Mouse (Mus musculus) testis, adult 2 months (tissue): Measurements from ENCODE around the gene Ctdspl2. TPM values are rescaled to one million over a fixed set of nuclear protein-coding genes. Genes with fewer than 3 reads are reported as not detected.
"Not testable (repeated sequence)": the region's sequence is repeated elsewhere in the genome, so short reads cannot be mapped to it uniquely, and the experiment has no call there.

ENCODE experiments used
- H3K27ac ChIP-seq: fragments of 200-500 bp; 2 replicates; pipeline ENCODE4 v1.5.1; 2012; ENCODE audit warnings: low read depth, low read length; ENCODE audit not compliant: control insufficient read depth, insufficient read depth
- H3K27me3 ChIP-seq: fragments of 200-500 bp; 2 replicates; pipeline ENCODE4 v1.6.1; 2012; ENCODE audit warnings: mild to moderate bottlenecking, low read length, moderate library complexity; ENCODE audit not compliant: control insufficient read depth, insufficient read depth
- H3K36me3 ChIP-seq: fragments of 200-500 bp; 2 replicates; pipeline ENCODE4 v1.6.1; 2012; ENCODE audit warnings: mild to moderate bottlenecking, low read length; ENCODE audit not compliant: control insufficient read depth, insufficient read depth
- H3K4me1 ChIP-seq: fragments of 200-500 bp; 2 replicates; pipeline ENCODE4 v1.6.1; 2012; ENCODE audit warnings: low read length; ENCODE audit not compliant: control insufficient read depth, insufficient read depth
- H3K4me3 ChIP-seq: fragments of 200-500 bp; 2 replicates; pipeline ENCODE4 v1.5.1; 2012; ENCODE audit warnings: low read depth, mild to moderate bottlenecking, low read length, moderate library complexity, mixed read lengths; ENCODE audit not compliant: control insufficient read depth
- CTCF ChIP-seq: fragments of 200-500 bp; IDR thresholded peaks from 2 replicates; pipeline ENCODE4 v1.5.1; 2012; ENCODE audit warnings: low read depth, mild to moderate bottlenecking, inconsistent platforms, low read length, moderate library complexity; ENCODE audit not compliant: control insufficient read depth, insufficient read depth, insufficient replicate concordance
- POLR2A ChIP-seq: fragments of 200-500 bp; IDR thresholded peaks from 2 replicates; pipeline ENCODE4 v1.6.1; 2012; ENCODE audit warnings: low read depth, mild to moderate bottlenecking, inconsistent platforms, low read length, moderate library complexity; ENCODE audit not compliant: control insufficient read depth
- polyA plus RNA-seq: library from polyadenylated mRNA; depleted of rRNA; stranded (reverse); fragments of >200 nt; gene quantifications from 2 replicates; pipeline ENCODE4 v1.2.3, GENCODE M21; 2012

Gene Ctdspl2
- polyA plus RNA-seq, 1 experiment: 14.1 TPM

- H3K4me1 ChIP-seq: peaks cover 3% of the 10 kb centered on the region
- peak; percentile 88 for TF ChIP-seq POLR2A
- no peak for TF ChIP-seq CTCF
- no peaks in the 10 kb centered on the region; the same call in none of the 2 replicates for H3K36me3 ChIP-seq
- H3K4me3 ChIP-seq: peak overlapping the region; percentile 98
- no peaks in the 10 kb centered on the region for H3K27me3 ChIP-seq
- peak overlapping the region; percentile 100 for H3K27ac ChIP-seq
These were observed 620 bp downstream of the Ctdspl2 start for GRCm38 (mm10) chr2:121956224-121957018.

- Histone ChIP-seq H3K4me1 (peaks cover 3% of the 10 kb centered on the region), H3K4me3 (no peak overlapping the region; the same call in 1 of the 2 replicates), H3K36me3 (no peaks in the 10 kb centered on the region; the same call in none of the 2 replicates), H3K27me3 (no peaks in the 10 kb centered on the region), H3K27ac (no peak overlapping the region)
- TF ChIP-seq CTCF: no peak
- no peak for TF ChIP-seq POLR2A
These were observed 1.5 kb downstream of the Ctdspl2 start for GRCm38 (mm10) chr2:121957216-121957792.

GRCm38 (mm10) chr2:121995738-121996137 is 39.9 kb downstream of the Ctdspl2 start:
- no peaks in the 10 kb centered on the region for H3K4me1 ChIP-seq
- no peaks in the 10 kb centered on the region for H3K27me3 ChIP-seq
- no peak overlapping the region for H3K27ac ChIP-seq
- TF ChIP-seq CTCF (no peak), POLR2A (no peak)
- H3K4me3 ChIP-seq: no peak overlapping the region
- H3K36me3 ChIP-seq: no peaks in the 10 kb centered on the region; the same call in 1 of the 2 replicates

GRCm38 (mm10) chr2:122008832-122009231 is 53.0 kb downstream of the Ctdspl2 start:
- TF ChIP-seq CTCF: no peak
- TF ChIP-seq POLR2A: no peak
- Histone ChIP-seq H3K36me3 (no peaks in the 10 kb centered on the region; the same call in 1 of the 2 replicates), H3K27me3 (no peaks in the 10 kb centered on the region), H3K27ac (no peak overlapping the region), H3K4me1 (no peaks in the 10 kb centered on the region), H3K4me3 (no peak overlapping the region)

- Histone ChIP-seq H3K4me3 (no peak overlapping the region), H3K36me3 (no peaks in the 10 kb centered on the region; the same call in 1 of the 2 replicates), H3K27me3 (no peaks in the 10 kb centered on the region), H3K4me1 (no peaks in the 10 kb centered on the region), H3K27ac (no peak overlapping the region)
- TF ChIP-seq CTCF (no peak), POLR2A (no peak)
These were observed 55.6 kb downstream of the Ctdspl2 start for GRCm38 (mm10) chr2:122011441-122011840.

GRCm38 (mm10) chr2:122018705-122019104 is 62.9 kb downstream of the Ctdspl2 start:
- H3K4me3 ChIP-seq: no peak overlapping the region
- no peaks in the 10 kb centered on the region for H3K4me1 ChIP-seq
- no peaks in the 10 kb centered on the region for H3K27me3 ChIP-seq
- no peaks in the 10 kb centered on the region for H3K36me3 ChIP-seq
- H3K27ac ChIP-seq: no peak overlapping the region
- TF ChIP-seq POLR2A (no peak), CTCF (no peak)

GRCm38 (mm10) chr2:122022284-122022683 is 66.5 kb downstream of the Ctdspl2 start:
- no peaks in the 10 kb centered on the region for H3K36me3 ChIP-seq
- no peak overlapping the region for H3K27ac ChIP-seq
- TF ChIP-seq CTCF: no peak
- no peak for TF ChIP-seq POLR2A
- no peaks in the 10 kb centered on the region for H3K4me1 ChIP-seq
- no peak overlapping the region for H3K4me3 ChIP-seq
- H3K27me3 ChIP-seq: no peaks in the 10 kb centered on the region

- H3K4me1 ChIP-seq, H3K27ac ChIP-seq, H3K36me3 ChIP-seq, H3K27me3 ChIP-seq: not testable (repeated sequence)
- peak overlapping the region; percentile 99 for H3K4me3 ChIP-seq
These were observed 71.3 kb downstream of the Ctdspl2 start for GRCm38 (mm10) chr2:122027091-122027490.
